Mouse (Mus musculus): ENCODE measurements at regions not wholly inside any gene's neighbourhood (a gene's known extent, or its start where the extent isn't known, plus 50 kb on each side); places are given as distances from the start of the nearest gene placed in this dataset.

DNA sequence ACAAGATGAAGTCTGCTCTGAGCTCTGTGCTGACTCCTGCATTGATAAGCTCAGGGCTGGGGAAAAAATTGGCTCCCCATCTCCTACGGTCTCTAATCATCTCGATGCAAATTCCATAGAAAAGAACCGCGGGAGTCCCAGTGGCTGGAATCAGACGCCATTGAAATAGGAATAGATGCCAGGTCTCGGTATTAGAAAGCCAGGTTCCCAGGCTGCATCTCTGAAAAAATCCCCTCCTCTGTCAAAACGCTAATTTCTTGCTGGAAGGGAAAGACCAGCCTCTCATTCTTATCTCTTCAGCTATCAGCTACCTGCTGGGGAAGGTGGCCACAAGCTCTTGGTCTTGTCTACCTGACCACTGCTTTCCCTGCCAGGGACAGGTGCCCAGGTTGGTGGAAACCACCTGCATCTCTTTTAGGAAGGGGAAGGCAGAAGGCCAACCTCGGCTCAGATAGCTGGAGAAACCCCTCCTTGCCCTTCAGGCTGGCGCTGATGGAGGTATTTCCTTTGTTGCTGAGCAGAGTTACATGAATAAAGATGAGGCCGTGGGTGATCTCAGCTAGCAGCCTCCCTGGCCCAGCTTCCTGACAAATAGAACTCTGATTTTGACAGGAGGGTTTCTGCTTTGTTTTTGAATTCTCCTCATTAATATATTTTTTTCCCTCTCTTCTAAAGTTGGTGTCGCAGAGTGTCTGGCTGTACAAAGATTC is 638.1 kb downstream of the Tbc1d22a start:
- Histone ChIP-seq H3K4me3 (ENCODE audit: control insufficient read depth, insufficient read depth, low read length) (no peak overlapping the region), H3K27ac (ENCODE audit: control insufficient read depth, insufficient read depth, low read length) (no peak overlapping the region), H3K36me3 (ENCODE audit: control insufficient read depth, insufficient read depth, low read length) (no peaks in the 10 kb centered on the region), H3K4me1 (replicated peaks; ENCODE audit: control insufficient read depth, insufficient read depth, low read length) (no peaks in the 10 kb centered on the region), H3K27me3 (ENCODE audit: control insufficient read depth, insufficient read depth, low read length) (no peaks in the 10 kb centered on the region)
- 58% methylated on average over 11 of the region's 11 CpGs for WGBS
- TF ChIP-seq POLR2A (IDR thresholded peaks at IDR 0.05; ENCODE audit: control insufficient read depth, extremely low read depth, insufficient read depth, low read length, poor library complexity) = no peak
- no peak for TF ChIP-seq CTCF (IDR thresholded peaks at IDR 0.05; ENCODE audit: borderline replicate concordance, control insufficient read depth, extremely low read depth, insufficient read depth, low read length, poor library complexity)
- no peak for DNase-seq

DNA sequence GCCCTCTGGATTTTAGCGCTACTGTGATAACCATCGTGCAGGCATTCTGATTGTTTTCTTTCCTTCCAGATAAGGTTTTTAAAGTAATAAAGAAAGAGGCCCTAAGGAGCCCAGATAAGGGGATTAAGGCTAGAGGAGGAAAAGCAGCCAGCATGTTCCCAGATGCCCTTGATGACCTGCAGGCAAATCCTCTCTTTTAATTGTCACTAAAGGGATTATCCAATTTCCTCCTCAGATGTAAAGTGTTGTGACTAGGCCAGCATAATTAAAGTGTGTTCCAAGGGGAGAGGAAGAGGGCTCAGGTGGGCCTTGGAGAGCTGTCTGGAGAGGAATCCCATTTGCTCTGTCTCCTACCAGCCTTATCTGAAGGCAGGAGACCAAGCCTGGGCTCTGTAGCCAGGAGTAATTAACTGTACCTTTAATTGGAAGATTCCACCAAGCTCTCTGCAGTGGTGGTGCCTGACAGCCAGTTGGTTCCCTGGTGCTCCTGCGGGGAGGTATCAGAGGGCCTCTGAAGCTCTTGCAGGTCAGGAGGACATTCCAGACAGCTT is 644.2 kb downstream of the Tbc1d22a start:
- WGBS = 17% methylated on average over 3 of the region's 3 CpGs
- Histone ChIP-seq H3K27ac (ENCODE audit: control insufficient read depth, insufficient read depth, low read length) (no peak overlapping the region), H3K27me3 (ENCODE audit: control insufficient read depth, insufficient read depth, low read length) (no peaks in the 10 kb centered on the region), H3K4me1 (replicated peaks; ENCODE audit: control insufficient read depth, insufficient read depth, low read length) (no peaks in the 10 kb centered on the region), H3K4me3 (ENCODE audit: control insufficient read depth, insufficient read depth, low read length) (no peak overlapping the region), H3K36me3 (ENCODE audit: control insufficient read depth, insufficient read depth, low read length) (no peaks in the 10 kb centered on the region)
- TF ChIP-seq CTCF (IDR thresholded peaks at IDR 0.05; ENCODE audit: borderline replicate concordance, control insufficient read depth, extremely low read depth, insufficient read depth, low read length, poor library complexity) (no peak), POLR2A (IDR thresholded peaks at IDR 0.05; ENCODE audit: control insufficient read depth, extremely low read depth, insufficient read depth, low read length, poor library complexity) (no peak)
- no peak for DNase-seq

DNA sequence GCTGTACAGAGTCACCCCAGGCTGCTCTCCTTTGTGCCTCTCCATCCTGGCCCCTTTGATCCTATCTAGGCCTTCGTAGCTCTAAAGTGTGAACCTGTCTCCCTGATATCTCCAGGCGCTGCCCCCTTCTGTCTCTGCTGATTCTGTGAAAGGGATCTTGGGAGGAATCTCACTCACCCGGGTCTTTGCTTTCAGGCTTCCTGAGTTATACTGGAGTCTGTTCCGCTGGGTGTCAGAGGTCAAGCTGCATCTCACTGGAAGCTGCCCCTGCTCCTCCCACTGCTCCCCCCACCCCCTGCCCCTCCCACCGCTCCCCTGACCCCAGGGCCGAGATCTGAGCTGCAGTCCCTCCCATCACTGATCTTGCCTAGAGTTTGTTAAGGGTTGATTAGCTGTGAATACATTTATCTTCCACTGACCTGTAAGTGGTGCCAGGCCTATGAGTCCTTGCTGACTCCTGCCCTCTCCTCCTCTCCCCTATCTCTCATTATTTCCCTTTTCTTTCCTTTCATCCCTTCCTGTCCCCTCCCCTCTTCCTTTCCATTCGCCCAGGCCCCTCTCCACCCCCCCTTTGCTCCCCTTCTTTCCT is 661.6 kb downstream of the Tbc1d22a start:
- no peak overlapping the region for H3K4me3 ChIP-seq (ENCODE audit: control insufficient read depth, insufficient read depth, low read length)
- 26% methylated on average over 7 of the region's 7 CpGs for whole genome bisulfite sequencing
- H3K36me3 ChIP-seq (ENCODE audit: control insufficient read depth, insufficient read depth, low read length) = no peaks in the 10 kb centered on the region
- TF ChIP-seq POLR2A (IDR thresholded peaks at IDR 0.05; ENCODE audit: control insufficient read depth, extremely low read depth, insufficient read depth, low read length, poor library complexity) = no peak
- no peak for TF ChIP-seq CTCF (IDR thresholded peaks at IDR 0.05; ENCODE audit: borderline replicate concordance, control insufficient read depth, extremely low read depth, insufficient read depth, low read length, poor library complexity)
- no peaks in the 10 kb centered on the region for H3K4me1 ChIP-seq (replicated peaks; ENCODE audit: control insufficient read depth, insufficient read depth, low read length)
- no peaks in the 10 kb centered on the region for H3K27me3 ChIP-seq (ENCODE audit: control insufficient read depth, insufficient read depth, low read length)
- no peak overlapping the region for H3K27ac ChIP-seq (ENCODE audit: control insufficient read depth, insufficient read depth, low read length)
- DNase-seq = no peak

DNA sequence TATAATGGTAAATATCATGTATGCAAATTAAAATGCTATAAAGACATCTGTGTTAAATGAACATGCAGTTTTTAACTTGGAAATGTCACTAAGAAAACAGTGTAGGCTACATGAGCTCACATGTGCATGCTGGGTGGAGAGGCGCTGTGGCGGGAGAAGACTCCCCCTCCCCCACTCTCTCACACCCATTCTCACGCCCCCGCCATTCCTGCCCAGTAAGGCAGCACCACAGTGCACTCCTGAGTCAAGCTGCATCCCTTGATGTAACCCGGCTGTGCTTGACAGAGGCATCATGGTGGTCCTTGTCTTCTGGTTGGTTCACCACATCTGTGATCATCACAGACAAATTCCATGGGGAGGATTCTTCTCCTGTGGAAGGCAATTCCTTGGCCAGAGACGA is 647.1 kb upstream of the Fam19a5 start:
- H3K36me3 ChIP-seq (ENCODE audit: control insufficient read depth, insufficient read depth, low read length) = no peaks in the 10 kb centered on the region
- H3K27ac ChIP-seq (ENCODE audit: control insufficient read depth, insufficient read depth, low read length) = no peak overlapping the region
- 78% methylated on average over 6 of the region's 6 CpGs for WGBS
- H3K4me3 ChIP-seq (ENCODE audit: control insufficient read depth, insufficient read depth, low read length) = no peak overlapping the region
- no peaks in the 10 kb centered on the region for H3K4me1 ChIP-seq (replicated peaks; ENCODE audit: control insufficient read depth, insufficient read depth, low read length)
- TF ChIP-seq CTCF (IDR thresholded peaks at IDR 0.05; ENCODE audit: borderline replicate concordance, control insufficient read depth, extremely low read depth, insufficient read depth, low read length, poor library complexity) (no peak), POLR2A (IDR thresholded peaks at IDR 0.05; ENCODE audit: control insufficient read depth, extremely low read depth, insufficient read depth, low read length, poor library complexity) (no peak)
- no peak for DNase-seq
- H3K27me3 ChIP-seq (ENCODE audit: control insufficient read depth, insufficient read depth, low read length) = no peaks in the 10 kb centered on the region

DNA sequence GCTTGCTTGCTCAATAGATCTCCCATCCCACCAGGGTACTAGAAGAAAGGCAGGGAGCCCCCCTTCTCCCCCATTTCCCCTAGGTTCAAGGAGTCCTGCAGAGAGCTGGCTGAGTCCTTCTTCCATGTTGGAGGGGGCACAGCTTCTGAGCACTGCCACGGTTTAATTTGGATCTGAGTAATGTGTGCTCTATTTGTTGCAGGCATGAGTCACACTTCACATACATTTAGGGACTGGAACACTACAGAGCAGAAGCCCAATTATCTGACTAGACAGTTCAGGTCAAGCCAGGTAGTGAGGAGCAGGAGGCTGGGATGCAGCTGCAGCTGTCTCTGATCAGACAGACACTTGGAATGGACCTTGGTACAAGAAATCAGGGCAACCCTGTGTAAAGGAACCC is 644.1 kb upstream of the Fam19a5 start:
- 81% methylated on average over 1 of the region's 1 CpGs for WGBS
- no peaks in the 10 kb centered on the region for H3K27me3 ChIP-seq (ENCODE audit: control insufficient read depth, insufficient read depth, low read length)
- H3K4me1 ChIP-seq (replicated peaks; ENCODE audit: control insufficient read depth, insufficient read depth, low read length) = no peaks in the 10 kb centered on the region
- H3K4me3 ChIP-seq (ENCODE audit: control insufficient read depth, insufficient read depth, low read length) = no peak overlapping the region
- no peak for DNase-seq
- TF ChIP-seq CTCF (IDR thresholded peaks at IDR 0.05; ENCODE audit: borderline replicate concordance, control insufficient read depth, extremely low read depth, insufficient read depth, low read length, poor library complexity) (no peak), POLR2A (IDR thresholded peaks at IDR 0.05; ENCODE audit: control insufficient read depth, extremely low read depth, insufficient read depth, low read length, poor library complexity) (no peak)
- H3K36me3 ChIP-seq (ENCODE audit: control insufficient read depth, insufficient read depth, low read length) = no peaks in the 10 kb centered on the region
- H3K27ac ChIP-seq (ENCODE audit: control insufficient read depth, insufficient read depth, low read length) = no peak overlapping the region

DNA sequence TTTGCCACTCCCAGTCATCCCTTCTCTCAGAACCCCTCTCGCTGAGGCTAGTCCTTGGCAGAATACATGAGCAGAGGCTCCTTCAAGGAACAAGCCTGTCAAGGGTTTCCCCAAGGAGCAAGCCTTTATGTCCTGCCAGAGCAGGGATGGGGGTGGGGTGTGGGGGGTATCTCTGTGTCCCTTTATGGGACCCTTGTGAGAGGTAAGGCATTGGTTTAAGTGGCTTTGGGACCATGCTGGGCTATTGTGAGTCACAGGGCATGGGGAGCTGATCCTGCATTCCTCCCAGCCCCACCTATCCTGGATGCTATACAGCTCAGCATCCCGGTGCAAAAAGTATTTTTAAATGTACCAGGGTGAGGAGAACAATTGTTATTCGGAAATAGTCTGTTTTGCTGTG is 641.1 kb upstream of the Fam19a5 start:
- 44% methylated on average over 3 of the region's 3 CpGs for WGBS
- TF ChIP-seq POLR2A (IDR thresholded peaks at IDR 0.05; ENCODE audit: control insufficient read depth, extremely low read depth, insufficient read depth, low read length, poor library complexity) = no peak
- TF ChIP-seq CTCF (IDR thresholded peaks at IDR 0.05; ENCODE audit: borderline replicate concordance, control insufficient read depth, extremely low read depth, insufficient read depth, low read length, poor library complexity) = no peak
- no peak overlapping the region for H3K27ac ChIP-seq (ENCODE audit: control insufficient read depth, insufficient read depth, low read length)
- no peaks in the 10 kb centered on the region for H3K27me3 ChIP-seq (ENCODE audit: control insufficient read depth, insufficient read depth, low read length)
- no peak for DNase-seq
- no peaks in the 10 kb centered on the region for H3K4me1 ChIP-seq (replicated peaks; ENCODE audit: control insufficient read depth, insufficient read depth, low read length)
- H3K4me3 ChIP-seq (ENCODE audit: control insufficient read depth, insufficient read depth, low read length) = no peak overlapping the region
- H3K36me3 ChIP-seq (ENCODE audit: control insufficient read depth, insufficient read depth, low read length) = no peaks in the 10 kb centered on the region

All from thymus, adult 2 months (tissue).